23 mouse cellular contexts compared by ENCODE assay signal in genomic region chr7:100080087-100080781, GRCm38 (mm10). TPM values are rescaled to one million over a fixed set of nuclear protein-coding genes. Genes with fewer than 3 reads are reported as not detected.
DNase-seq lines count a peak whose midpoint lies in the region; ATAC-seq and TF ChIP-seq lines count a peak whose summit lies in the region.
"Had no signal": no experiment of that assay in that cellular context is flagged by ENCODE, and none has a peak within 500 bp of the region (broad histone marks: within the 10 kb centered on the region; RNA-seq: fewer than 3 reads in every experiment).

No protein-coding gene starts in this region.

- WGBS in forebrain, postnatal 0 days = 50% methylated on average over 12 of the region's 12 CpGs
- 57% methylated on average over 12 of the region's 12 CpGs for WGBS in forebrain, embryonic 16.5 days
- 50% methylated on average over 12 of the region's 12 CpGs for WGBS in heart, embryonic 16.5 days
- 59% methylated on average over 12 of the region's 12 CpGs for WGBS in intestine, embryonic 15.5 days
- 58% methylated on average over 12 of the region's 12 CpGs for WGBS in stomach, embryonic 16.5 days

- no peak overlapping the region for H3K4me2 ChIP-seq in forebrain, postnatal 0 days (ENCODE audit: low read depth)
- H3K4me2 ChIP-seq in forebrain, embryonic 16.5 days (ENCODE audit: low read length) = no peak overlapping the region
- H3K4me2 ChIP-seq in heart, embryonic 16.5 days (ENCODE audit: low read depth, low read length) = no peak overlapping the region
- H3K4me2 ChIP-seq in intestine, embryonic 15.5 days (replicated peaks) = no peak overlapping the region
- no peak overlapping the region for H3K4me2 ChIP-seq in stomach, embryonic 16.5 days (ENCODE audit: low read depth, low read length)
- H3K4me2 ChIP-seq: heart, embryonic 15.5 days; hindbrain, embryonic 15.5 days; limb, embryonic 13.5 days; liver, embryonic 13.5 days; lung, embryonic 14.5 days had no signal

- peak; percentile 74 for ATAC-seq in forebrain, postnatal 0 days
- ATAC-seq in forebrain, embryonic 16.5 days = no peak
- ATAC-seq in heart, embryonic 16.5 days (replicated peaks; ENCODE audit: extremely low read depth, insufficient read depth, low FRiP score) = peak; percentile 75; the same call in 1 of the 2 replicates
- no peak for ATAC-seq in intestine, embryonic 15.5 days
- peak; percentile 58; the same call in 1 of the 2 replicates for ATAC-seq in stomach, embryonic 16.5 days (ENCODE audit: insufficient read depth, low FRiP score)
- ATAC-seq: CD4-positive, CD25-positive, alpha-beta regulatory T cell, adult 4 months had no signal

- H3K27ac ChIP-seq in forebrain, postnatal 0 days (ENCODE audit: low read depth, low read length) = 0 out of 2 replicates have a peak overlapping the region, but pooled peaks have one; percentile 15
- H3K27ac ChIP-seq in forebrain, embryonic 16.5 days (ENCODE audit: low read length) = no peak overlapping the region
- H3K27ac ChIP-seq in heart, embryonic 16.5 days (ENCODE audit: low read length) = no peak overlapping the region
- H3K27ac ChIP-seq in intestine, embryonic 15.5 days = peak overlapping the region; percentile 20; the same call in 1 of the 2 replicates
- H3K27ac ChIP-seq in stomach, embryonic 16.5 days (ENCODE audit: low read length) = peak overlapping the region; percentile 48
- H3K27ac ChIP-seq: heart, embryonic 15.5 days; hindbrain, embryonic 15.5 days; layer of hippocampus, adult 2 months; limb, embryonic 13.5 days; liver, embryonic 13.5 days had no signal

- no peak overlapping the region for H3K9ac ChIP-seq in forebrain, postnatal 0 days
- no peak overlapping the region for H3K9ac ChIP-seq in forebrain, embryonic 16.5 days (replicated peaks; ENCODE audit: low read depth, low read length)
- H3K9ac ChIP-seq in heart, embryonic 16.5 days (ENCODE audit: low read length) = no peak overlapping the region
- no peak overlapping the region for H3K9ac ChIP-seq in intestine, embryonic 15.5 days
- H3K9ac ChIP-seq in stomach, embryonic 16.5 days (ENCODE audit: low read length) = no peak overlapping the region
- H3K9ac ChIP-seq: heart, embryonic 15.5 days; hindbrain, embryonic 15.5 days; limb, embryonic 13.5 days; liver, embryonic 13.5 days; lung, embryonic 14.5 days had no signal

- no peaks in the 10 kb centered on the region for H3K9me3 ChIP-seq in forebrain, postnatal 0 days (ENCODE audit: low read length)
- H3K9me3 ChIP-seq in forebrain, embryonic 16.5 days (ENCODE audit: control insufficient read depth, low read length) = no peaks in the 10 kb centered on the region
- H3K9me3 ChIP-seq in heart, embryonic 16.5 days (replicated peaks; ENCODE audit: control insufficient read depth, low read length) = no peaks in the 10 kb centered on the region
- H3K9me3 ChIP-seq in intestine, embryonic 15.5 days = no peaks in the 10 kb centered on the region
- no peaks in the 10 kb centered on the region for H3K9me3 ChIP-seq in stomach, embryonic 16.5 days (replicated peaks; ENCODE audit: control insufficient read depth, low read length)
- H3K9me3 ChIP-seq: heart, embryonic 15.5 days; hindbrain, embryonic 15.5 days; limb, embryonic 13.5 days; liver, embryonic 13.5 days had no signal

- no peaks in the 10 kb centered on the region for H3K4me1 ChIP-seq in forebrain, postnatal 0 days (ENCODE audit: insufficient read depth)
- no peaks in the 10 kb centered on the region for H3K4me1 ChIP-seq in forebrain, embryonic 16.5 days (replicated peaks; ENCODE audit: control insufficient read depth, insufficient read depth, low read length)
- H3K4me1 ChIP-seq in heart, embryonic 16.5 days (ENCODE audit: control insufficient read depth, insufficient read depth, low read length) = peaks cover 4% of the 10 kb centered on the region; the same call in 1 of the 2 replicates
- H3K4me1 ChIP-seq in intestine, embryonic 15.5 days (replicated peaks) = peaks cover 5% of the 10 kb centered on the region; the same call in 1 of the 2 replicates
- H3K4me1 ChIP-seq in stomach, embryonic 16.5 days (ENCODE audit: control insufficient read depth, insufficient read depth, low read length) = no peaks in the 10 kb centered on the region
- H3K4me1 ChIP-seq: hindbrain, embryonic 15.5 days; limb, embryonic 13.5 days; liver, embryonic 13.5 days had no signal

- no peak for TF ChIP-seq CTCF in forebrain, postnatal 0 days (IDR thresholded peaks at IDR 0.05; ENCODE audit: low read depth)

- peaks cover 29% of the 10 kb centered on the region for H3K36me3 ChIP-seq in forebrain, postnatal 0 days (ENCODE audit: insufficient read depth)
- peaks cover 10% of the 10 kb centered on the region for H3K36me3 ChIP-seq in forebrain, embryonic 16.5 days (ENCODE audit: control insufficient read depth, insufficient read depth)
- H3K36me3 ChIP-seq in heart, embryonic 16.5 days (ENCODE audit: control insufficient read depth, insufficient read depth) = peaks cover 11% of the 10 kb centered on the region
- H3K36me3 ChIP-seq in intestine, embryonic 15.5 days = peaks cover 9% of the 10 kb centered on the region; the same call in 1 of the 2 replicates
- peaks cover 12% of the 10 kb centered on the region; the same call in 1 of the 2 replicates for H3K36me3 ChIP-seq in stomach, embryonic 16.5 days (ENCODE audit: control insufficient read depth, insufficient read depth, low read length)

- DNase-seq in forebrain, postnatal 0 days = peak; percentile 11
- DNase-seq in heart, adult 9 months (ENCODE audit: low spot score in 2 of 2) = no peak
- DNase-seq in layer of hippocampus, adult 11-12 months (ENCODE audit: low spot score) = no peak
- DNase-seq: adrenal gland, postnatal 14 days; cerebellum, adult 11 months; cerebellum, postnatal 10 days; gastrocnemius, postnatal 14 days; kidney, adult 18-20 months; kidney, postnatal 10 days; layer of hippocampus, postnatal 36 days; liver, embryonic 13.5 days; lung, embryonic 14.5 days; lung, postnatal 36 days had no signal

- H3K27me3 ChIP-seq in forebrain, postnatal 0 days (ENCODE audit: insufficient read depth, low read length) = no peaks in the 10 kb centered on the region
- H3K27me3 ChIP-seq in forebrain, embryonic 16.5 days (replicated peaks; ENCODE audit: control insufficient read depth, insufficient read depth, low read length) = no peaks in the 10 kb centered on the region
- H3K27me3 ChIP-seq in heart, embryonic 16.5 days (ENCODE audit: control insufficient read depth, insufficient read depth, low read length) = no peaks in the 10 kb centered on the region
- no peaks in the 10 kb centered on the region for H3K27me3 ChIP-seq in intestine, embryonic 15.5 days (replicated peaks)
- no peaks in the 10 kb centered on the region for H3K27me3 ChIP-seq in stomach, embryonic 16.5 days (ENCODE audit: control insufficient read depth, insufficient read depth, low read length)
- H3K27me3 ChIP-seq: heart, embryonic 15.5 days; hindbrain, embryonic 15.5 days; limb, embryonic 13.5 days; liver, embryonic 13.5 days had no signal

- H3K4me3 ChIP-seq in forebrain, postnatal 0 days (ENCODE audit: low read depth, low read length) = no peak overlapping the region
- H3K4me3 ChIP-seq in forebrain, embryonic 16.5 days (replicated peaks; ENCODE audit: low read length) = no peak overlapping the region
- no peak overlapping the region for H3K4me3 ChIP-seq in heart, embryonic 16.5 days (ENCODE audit: low read length)
- no peak overlapping the region for H3K4me3 ChIP-seq in intestine, embryonic 15.5 days (replicated peaks)
- H3K4me3 ChIP-seq in stomach, embryonic 16.5 days (replicated peaks; ENCODE audit: low read length) = no peak overlapping the region
- H3K4me3 ChIP-seq: heart, embryonic 15.5 days; hindbrain, embryonic 15.5 days; layer of hippocampus, adult 2 months; limb, embryonic 13.5 days; liver, embryonic 13.5 days; myocyte had no signal

RNA-seq across cellular contexts. Expression of gene Pold3, which starts 41.1 kb away (rescaled TPM):
- total RNA-seq in forebrain, postnatal 0 days (2014; rRNA removed) = 38.9 and 48.7 TPM in 2 replicates
- polyA plus RNA-seq in forebrain, postnatal 0 days (2015; fragmentation: Nextera tagmentation; extraction: Ambion mirVana) = 31.7 and 40.1 TPM in 2 replicates
- polyA plus RNA-seq in forebrain, embryonic 16.5 days (2015; fragmentation: Nextera tagmentation; extraction: Ambion mirVana) = 53.4 and 58.4 TPM in 2 replicates
- polyA plus RNA-seq in heart, embryonic 16.5 days (2015; fragmentation: Nextera tagmentation; extraction: Ambion mirVana) = 33.4 and 36.6 TPM in 2 replicates
- polyA plus RNA-seq in intestine, embryonic 15.5 days (2015; fragmentation: Nextera tagmentation; extraction: Ambion mirVana) = 52.6 and 54.7 TPM in 2 replicates
- 47.8 and 50.6 TPM in 2 replicates for polyA plus RNA-seq in stomach, embryonic 16.5 days (2015; fragmentation: Nextera tagmentation; extraction: Ambion mirVana)

Comparison
In these comparisons a context has a peak if more than half of its experiments do, and no peak if none do; other contexts are left out.
1. ATAC-seq: peak in forebrain, postnatal 0 days (single experiment), heart, embryonic 16.5 days (single experiment) and stomach, embryonic 16.5 days (single experiment); none in forebrain, embryonic 16.5 days (single experiment) and intestine, embryonic 15.5 days (single experiment).
2. H3K27ac ChIP-seq: peak in forebrain, postnatal 0 days (single experiment), intestine, embryonic 15.5 days (single experiment) and stomach, embryonic 16.5 days (single experiment); none in forebrain, embryonic 16.5 days (single experiment) and heart, embryonic 16.5 days (single experiment).